Mouse (Mus musculus) brain, adult 10 weeks (tissue): ENCODE data around the gene Cd200r1. TPM values are rescaled to one million over a fixed set of nuclear protein-coding genes. Genes with fewer than 3 reads are reported as not detected.

Experiments
- polyA plus RNA-seq: library from polyadenylated mRNA; stranded (reverse); fragments of 350-450 nt; fragmentation: Illumina TruSeq; extraction: RNeasy Lipid Tissue Mini Kit (QIAGEN cat#74804); gene quantifications from one replicate; pipeline ENCODE4 v1.2.3, GENCODE M21; 2015; ENCODE audit warnings: low read depth, low replicate concordance

Cd200r1 gene
- 0.71 TPM for polyA plus RNA-seq

GRCm38 (mm10) chr16:44765555-44766319, at the start of gene Cd200r1:
TSS of gene Cd200r1 (plus strand) at chr16:44765736.

GRCm38 (mm10) chr16:44724083-44724787, 41.3 kb upstream of the Cd200r1 start, which contains the start of gene Nepro:
TSS of gene Nepro (plus strand) at chr16:44724301.

GRCm38 (mm10) chr16:44745866-44746562, 19.5 kb upstream of the Cd200r1 start, which contains the start of gene Gtpbp8:
TSS of gene Gtpbp8 (minus strand) at chr16:44746363.

GRCm38 (mm10) chr16:44811544-44811943, 46.0 kb downstream of the Cd200r1 start, which contains the start of gene Cd200r4:
TSS of gene Cd200r4 (plus strand) at chr16:44811733.

Other genes starting within 250 kb of the Cd200r1 start
- gene Boc, start 206.8 kb upstream of the Cd200r1 start, polyA plus RNA-seq = 10.7 TPM
- gene Nepro, start 41.4 kb upstream of the Cd200r1 start, polyA plus RNA-seq = 5.0 TPM
- 27.2 TPM for gene Gtpbp8, start 19.4 kb upstream of the Cd200r1 start, polyA plus RNA-seq
- gene Cd200r4, start 46.0 kb downstream of the Cd200r1 start, polyA plus RNA-seq = 0.22 TPM
- gene Cd200r2, start 101.4 kb downstream of the Cd200r1 start, polyA plus RNA-seq = not detected
- not detected for gene Cd200r3, start 177.9 kb downstream of the Cd200r1 start, polyA plus RNA-seq